Mouse (Mus musculus) right cerebral cortex, postnatal 25 days (tissue): ENCODE data around the gene Slc26a1.
A peak's percentile ranks its signal among the peaks of the same experiment; 100 is the strongest.
"Not testable (repeated sequence)": the region's sequence is repeated elsewhere in the genome, so short reads cannot be mapped to it uniquely, and the experiment has no call there.

Source experiments
- DNase-seq: peaks from one replicate; pipeline ENCODE4 v3.0.0; 2022

The Slc26a1 gene

DNA sequence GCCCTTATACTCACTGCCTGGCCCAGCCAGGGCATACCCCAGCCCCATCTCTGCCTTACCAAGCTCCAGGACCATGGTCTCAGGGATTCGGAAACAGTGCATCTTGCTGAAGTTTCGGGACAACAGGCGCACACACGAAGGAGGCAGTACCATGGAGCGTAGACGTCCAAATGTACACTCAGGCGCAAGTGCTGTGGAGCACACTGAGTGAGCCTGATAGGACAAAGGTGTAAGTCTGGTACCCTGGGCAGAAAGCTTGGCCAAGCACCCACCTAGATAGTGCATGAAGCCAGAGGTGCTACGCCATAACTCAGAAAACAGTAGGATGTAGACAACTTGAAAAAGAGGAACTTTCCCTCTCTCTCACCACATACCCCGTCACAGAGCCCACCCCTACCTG lies 20.0 kb downstream of the Slc26a1 start:
- DNase-seq: peak; percentile 1

- DNase-seq: peak; percentile 1
Observed at GRCm38 (mm10) chr5:108654444-108654990, 20.9 kb downstream of the Slc26a1 start.

- DNase-seq: peak; percentile 3
Observed at GRCm38 (mm10) chr5:108653341-108653740, 22.0 kb downstream of the Slc26a1 start.

- peak; percentile 42 for DNase-seq
Observed at GRCm38 (mm10) chr5:108651823-108652222, 23.5 kb downstream of the Slc26a1 start.

- DNase-seq: no peak
Observed at GRCm38 (mm10) chr5:108651136-108651720, 24.1 kb downstream of the Slc26a1 start.

DNA sequence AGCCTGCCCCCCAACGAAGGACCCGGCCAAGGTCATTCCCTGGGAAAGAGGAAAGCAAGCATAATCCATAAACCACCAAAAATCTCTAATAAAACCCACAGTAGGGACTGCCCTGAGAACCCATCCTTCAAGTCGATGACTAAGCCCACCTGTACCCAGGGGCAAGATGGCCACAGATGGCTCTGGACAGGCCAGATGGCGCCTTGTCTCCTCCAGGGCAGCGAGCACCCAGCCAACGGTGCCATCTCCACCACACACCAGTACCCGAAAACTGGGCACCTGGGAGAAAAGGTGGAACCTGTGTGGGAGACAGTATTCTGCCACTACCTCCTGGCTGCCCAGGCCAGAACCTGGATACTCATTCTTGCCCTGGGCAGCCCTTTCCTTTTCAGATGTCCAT lies 25.0 kb downstream of the Slc26a1 start:
- DNase-seq: no peak

- no peak for DNase-seq
Observed at GRCm38 (mm10) chr5:108648937-108649576, 26.3 kb downstream of the Slc26a1 start.

DNA sequence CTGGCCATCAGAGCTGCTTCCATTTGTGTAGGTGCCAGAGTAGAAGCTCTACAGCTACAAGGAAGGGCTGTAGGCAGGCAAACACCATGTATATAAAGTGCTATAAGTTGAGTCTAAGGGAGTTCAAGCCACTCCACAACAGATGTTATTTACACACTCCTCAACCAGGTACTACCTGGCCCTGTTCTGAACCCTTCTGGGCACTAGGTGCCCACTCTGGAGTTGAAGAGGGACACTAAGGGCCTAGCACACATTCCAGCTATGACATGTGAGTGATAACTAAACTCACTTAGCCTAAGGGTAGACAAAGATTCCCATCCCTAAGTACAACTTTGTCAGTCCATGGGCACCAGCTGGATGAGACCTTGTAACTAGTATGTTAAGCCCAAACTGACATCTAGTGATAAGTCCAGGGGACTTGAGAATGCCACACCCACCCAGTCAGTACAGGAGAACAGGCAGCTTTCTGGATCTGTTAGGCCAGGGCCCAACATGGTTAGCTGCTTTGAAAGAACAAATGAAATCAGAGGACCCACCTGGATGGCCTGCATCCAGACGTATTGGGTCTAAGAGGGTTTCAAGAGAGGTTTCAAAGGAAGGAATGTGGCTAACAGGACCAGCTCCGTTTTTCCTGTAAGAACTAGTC lies 27.4 kb downstream of the Slc26a1 start:
- DNase-seq: no peak

DNA sequence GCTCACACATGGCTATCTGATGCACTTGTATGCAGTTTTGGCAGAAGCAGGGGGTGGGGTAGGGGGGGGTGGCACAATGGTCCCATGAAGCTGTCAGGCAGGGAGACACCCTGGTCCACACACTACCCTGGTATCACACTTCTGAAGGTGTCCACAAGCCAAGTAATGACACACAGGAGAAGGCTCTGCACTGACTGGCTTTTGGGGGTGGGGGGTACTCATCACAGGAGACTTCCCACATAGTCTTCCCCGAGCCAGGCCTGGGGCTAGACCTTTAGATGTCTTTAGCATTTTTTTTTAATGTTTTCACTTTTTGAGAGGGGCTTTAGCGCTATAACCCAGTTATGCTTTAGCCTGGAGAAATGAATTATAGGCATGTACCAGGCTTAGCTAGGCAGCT lies 28.1 kb downstream of the Slc26a1 start:
- DNase-seq: no peak

DNA sequence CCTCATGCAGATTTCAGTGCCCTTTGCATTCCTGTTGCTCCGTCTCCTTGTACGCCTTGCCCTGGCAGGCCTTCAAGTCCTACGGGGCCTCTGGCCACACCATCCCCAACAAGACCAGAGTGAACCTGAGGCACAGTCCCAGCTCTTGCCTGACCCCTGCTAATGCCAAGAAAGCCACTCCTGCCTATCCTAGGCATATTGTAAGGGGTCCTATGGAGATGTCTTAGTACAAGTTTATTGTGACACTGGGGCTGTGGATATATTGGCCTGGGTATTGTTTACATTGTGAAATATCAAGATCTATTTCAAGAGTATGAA lies 29.1 kb downstream of the Slc26a1 start:
- DNase-seq: no peak

DNA sequence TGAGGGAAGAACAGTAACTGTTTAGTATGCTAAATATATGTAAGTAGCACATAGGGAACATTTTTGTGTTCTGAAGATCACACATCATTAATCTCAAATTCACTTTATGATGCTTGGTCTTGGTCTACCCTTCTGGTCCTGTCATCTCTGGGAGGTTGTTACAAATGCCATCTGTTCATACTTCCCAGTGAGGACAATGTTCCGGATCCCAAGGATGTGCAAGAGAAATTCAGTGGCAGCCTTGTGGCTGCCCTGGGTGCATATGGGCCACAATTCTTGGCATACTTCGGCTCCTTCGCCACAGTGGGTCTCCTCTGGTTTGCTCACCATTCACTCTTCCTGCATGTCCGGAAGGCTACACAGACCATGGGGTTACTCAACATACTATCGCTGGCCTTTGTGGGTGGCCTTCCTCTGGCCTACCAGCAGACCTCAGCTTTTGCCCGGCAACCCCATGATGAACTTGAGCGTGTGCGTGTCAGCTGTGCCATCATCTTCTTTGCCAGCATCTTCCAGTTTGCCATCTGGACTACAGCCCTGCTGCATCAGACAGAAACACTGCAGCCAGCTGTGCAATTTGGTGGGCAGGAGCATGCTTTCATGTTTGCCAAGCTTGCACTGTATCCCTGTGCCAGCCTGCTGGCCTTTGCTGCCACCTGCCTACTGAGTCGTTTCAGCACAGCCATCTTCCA lies 29.6 kb downstream of the Slc26a1 start:
- no peak for DNase-seq

DNA sequence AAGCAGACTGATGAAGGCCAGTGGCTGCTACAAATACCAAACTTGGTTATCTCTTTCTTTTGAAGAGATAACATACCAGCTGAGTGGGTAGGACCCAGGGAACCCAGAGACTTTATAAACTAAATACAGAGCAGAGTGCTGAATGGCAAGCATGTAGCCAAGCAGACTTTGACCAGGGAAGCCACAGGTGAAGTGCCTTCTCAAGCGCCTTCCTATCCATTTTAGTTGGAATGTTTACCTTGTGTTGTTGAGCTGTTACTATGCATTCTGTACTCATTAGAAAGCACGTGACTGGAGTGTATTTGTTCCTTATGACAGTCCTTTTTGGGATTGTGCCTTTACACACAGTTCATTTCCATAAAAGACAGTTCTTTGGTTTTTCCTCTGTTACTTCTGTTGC lies 31.7 kb downstream of the Slc26a1 start:
- DNase-seq: no peak

DNA sequence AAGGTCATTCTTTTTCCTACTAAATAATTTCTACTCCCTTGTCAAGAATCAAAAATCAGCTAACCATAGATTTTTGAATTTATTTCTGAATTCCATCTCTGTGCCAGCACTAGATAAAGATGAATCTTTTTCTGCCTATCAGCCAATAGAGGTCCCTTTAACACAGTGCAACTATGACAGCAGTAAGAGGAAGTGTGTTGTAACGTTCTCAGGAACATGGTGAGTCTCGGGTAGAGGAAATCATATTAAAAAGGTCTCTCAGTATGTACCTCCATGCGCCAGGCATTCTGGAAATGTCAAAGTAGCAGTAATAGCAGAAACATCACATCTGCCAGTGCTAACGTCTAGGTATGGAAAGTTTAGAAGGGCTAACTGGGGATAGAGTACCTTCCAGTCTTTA lies 39.2 kb downstream of the Slc26a1 start:
- no peak for DNase-seq

GRCm38 (mm10) chr5:108634088-108634487 lies 41.3 kb downstream of the Slc26a1 start:
- not testable (repeated sequence) for DNase-seq

DNA sequence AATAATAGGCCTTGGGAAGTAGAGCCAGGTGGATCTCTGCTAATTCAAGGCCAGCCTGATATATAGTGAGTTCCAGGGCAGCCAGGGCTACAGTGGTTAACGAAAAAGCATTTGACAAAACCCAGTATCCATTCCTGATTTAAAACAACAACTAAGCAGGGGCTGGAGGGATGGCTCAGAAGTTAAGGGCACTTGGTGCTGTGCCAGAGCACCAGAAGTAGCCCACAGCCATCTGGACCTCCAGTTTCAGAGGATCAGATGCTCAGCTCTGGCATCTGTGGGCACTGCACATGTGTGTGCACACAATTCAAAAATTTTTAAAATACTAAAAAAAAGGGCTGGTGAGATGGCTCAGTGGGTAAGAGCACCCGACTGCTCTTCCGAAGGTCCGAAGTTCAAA lies 41.7 kb downstream of the Slc26a1 start:
- no peak for DNase-seq

DNA sequence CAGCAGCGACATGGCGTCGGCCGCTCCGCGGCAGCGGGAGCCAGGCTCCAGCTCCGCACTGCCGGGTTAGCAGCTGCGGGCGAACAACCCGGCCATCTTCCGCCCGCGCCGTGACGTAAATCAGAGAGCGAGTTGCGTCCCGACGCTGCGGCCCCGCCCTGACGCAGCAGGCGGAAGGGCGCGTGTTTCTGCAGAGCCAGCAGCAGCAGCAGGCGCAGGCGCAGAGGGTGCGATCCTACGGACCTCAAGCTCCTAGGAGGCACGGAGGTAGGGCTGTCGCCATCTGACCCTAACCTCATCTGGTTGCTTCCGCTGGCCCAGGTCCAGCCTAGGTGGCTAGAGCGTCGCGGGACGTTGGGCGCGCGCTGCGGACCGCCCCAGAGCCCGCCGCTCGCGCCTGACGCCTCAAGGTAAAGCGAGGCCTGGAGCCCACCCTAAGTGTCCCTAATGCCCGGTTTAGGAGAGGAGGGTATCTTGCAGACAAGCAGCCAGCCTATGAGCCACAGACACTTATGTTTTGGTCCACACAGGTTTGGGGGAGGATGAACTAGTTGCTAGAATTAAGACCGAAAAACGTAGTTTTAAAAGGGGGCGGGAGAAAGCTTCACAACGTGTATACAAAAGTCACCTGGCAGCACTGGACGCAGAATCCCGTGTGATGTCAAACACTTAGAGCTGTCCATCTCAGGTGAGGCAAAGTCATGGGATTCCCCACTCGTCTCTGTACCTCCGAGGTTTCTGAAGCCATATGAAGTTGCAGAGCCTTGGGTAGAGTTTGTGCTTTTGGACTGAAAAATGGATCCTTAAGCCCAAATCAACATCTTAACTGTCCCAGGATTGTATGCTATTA lies 45.5 kb downstream of the Slc26a1 start, which contains the start of the genes Gak and Tmem175:
TSS of gene Gak (minus strand) at position 122 of the 850 bp plus-strand sequence.
TSS of gene Tmem175 (plus strand) at position 137 of the 850 bp plus-strand sequence.
- DNase-seq: peak; percentile 94

DNA sequence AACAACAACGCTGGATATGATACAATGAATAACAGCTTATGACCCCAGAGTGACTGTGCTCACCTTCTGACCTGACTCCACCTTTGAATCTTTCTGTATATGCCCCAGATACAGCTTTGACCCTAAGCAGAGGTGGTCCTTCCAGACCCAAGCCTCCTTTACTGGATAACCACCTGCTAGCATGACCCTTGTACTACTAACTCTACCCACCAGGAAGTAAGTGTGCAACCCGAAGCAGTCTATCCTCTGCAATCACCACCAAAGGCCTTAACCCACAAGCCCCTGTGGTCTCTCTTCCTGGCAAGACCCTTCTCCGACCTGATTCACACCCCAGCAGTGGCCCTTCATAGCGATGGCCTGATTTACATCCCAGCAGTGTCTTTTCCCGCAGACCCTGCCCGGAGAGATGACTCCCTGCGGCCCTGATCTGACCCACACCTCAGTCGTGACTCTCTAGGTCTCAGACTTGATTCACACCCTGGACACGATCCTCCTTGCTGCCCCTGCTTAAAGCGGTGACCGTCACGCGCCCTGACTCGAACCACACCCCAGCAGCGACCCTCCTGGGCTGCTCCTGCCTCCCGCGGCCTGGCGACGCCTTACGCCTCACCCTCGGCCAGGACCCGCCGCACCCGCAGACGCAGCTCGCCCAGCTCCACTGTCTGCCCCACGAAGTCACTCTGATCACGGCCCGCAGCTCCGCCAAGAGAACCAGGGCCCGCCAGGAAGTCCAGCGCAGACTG lies 46.3 kb downstream of the Slc26a1 start:
- no peak for DNase-seq

DNA sequence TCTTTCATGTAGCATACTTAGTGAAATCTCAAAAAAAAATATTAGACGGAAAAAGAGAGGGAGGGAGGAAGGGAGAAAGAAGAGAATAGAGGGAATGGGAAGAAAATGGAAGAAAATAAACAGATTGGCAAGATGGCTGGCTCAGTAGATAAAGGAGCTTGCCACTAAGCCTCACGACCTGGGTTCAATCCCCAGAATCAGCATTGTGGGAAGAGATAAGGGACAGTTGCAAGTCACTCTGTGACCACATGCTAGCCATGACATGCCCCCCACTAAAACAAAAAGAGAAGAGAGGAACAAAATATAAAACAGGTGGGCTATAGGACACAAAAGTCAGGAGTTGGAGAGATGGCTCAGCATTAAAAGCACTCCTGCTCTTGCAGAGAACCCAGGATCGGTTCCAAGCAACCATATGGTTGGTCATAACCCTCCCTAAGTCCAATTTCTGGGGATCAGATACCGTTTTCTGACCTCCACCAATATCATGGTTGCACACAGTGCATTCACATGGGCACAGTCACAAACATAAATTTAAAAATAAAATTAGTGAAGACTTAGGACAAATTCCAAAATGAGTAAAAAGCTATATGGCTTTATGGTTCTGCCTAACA lies 49.2 kb downstream of the Slc26a1 start:
- DNase-seq: no peak

- no peak for DNase-seq
Observed at GRCm38 (mm10) chr5:108621870-108622269, 53.5 kb downstream of the Slc26a1 start.
